Mouse (Mus musculus) gastrocnemius, postnatal 10 days (tissue): ENCODE data around the gene Zbtb5. TPM values are rescaled to one million over a fixed set of nuclear protein-coding genes. Genes with fewer than 3 reads are reported as not detected.
"Not testable (repeated sequence)": the region's sequence is repeated elsewhere in the genome, so short reads cannot be mapped to it uniquely, and the experiment has no call there.

Experiments
- DNase-seq: peaks from one replicate; pipeline ENCODE4 v3.0.0; 2021; ENCODE audit warnings: mixed read lengths
- long read RNA-seq, 2 experiments: library from polyadenylated mRNA; stranded (forward); transcript quantifications; one replicate each; pipeline ENCODE4 v2.0.0; 2021
- total RNA-seq, 2 experiments: library from RNA; stranded (reverse); gene quantifications; 2 replicates each; pipeline ENCODE4 v1.2.3; 2021

Gene Zbtb5
- total RNA-seq = 1 to 10 TPM; 8.2 to 9.3 TPM
- long read RNA-seq, experiment 1, full-length matches to known transcripts = 4 of 7 reads
- long read RNA-seq, experiment 1, partial matches to known transcripts = 1 of 7 reads
- long read RNA-seq, experiment 1, other reads (novel, unspliced or antisense) = 2 of 7 reads
- long read RNA-seq, experiment 2, full-length matches to known transcripts = 6 of 7 reads
- long read RNA-seq, experiment 2, partial matches to known transcripts = 1 of 7 reads
- long read RNA-seq, experiment 2, other reads (novel, unspliced or antisense) = 0 of 7 reads

GRCm38 (mm10) chr4:45012105-45012975 is at the start of gene Zbtb5:
Gene Zbtb5, minus strand, starts transcription at chr4:45012412.
- DNase-seq = peak; percentile 93

- peak; percentile 32 for DNase-seq
Measured at GRCm38 (mm10) chr4:45055451-45055850, 43.2 kb upstream of the Zbtb5 start.

- no peak for DNase-seq
Measured at GRCm38 (mm10) chr4:45054862-45055261, 42.6 kb upstream of the Zbtb5 start.

GRCm38 (mm10) chr4:45047956-45048355 is 35.7 kb upstream of the Zbtb5 start:
- no peak for DNase-seq

- no peak for DNase-seq
Measured at GRCm38 (mm10) chr4:45047286-45047887, 35.2 kb upstream of the Zbtb5 start.

- no peak for DNase-seq
Measured at GRCm38 (mm10) chr4:45046679-45047078, 34.5 kb upstream of the Zbtb5 start.

- no peak for DNase-seq
Measured at GRCm38 (mm10) chr4:45040795-45041194, 28.6 kb upstream of the Zbtb5 start.

GRCm38 (mm10) chr4:45039546-45039945 is 27.3 kb upstream of the Zbtb5 start:
- not testable (repeated sequence) for DNase-seq

GRCm38 (mm10) chr4:45038879-45039278 is 26.7 kb upstream of the Zbtb5 start:
- not testable (repeated sequence) for DNase-seq

- DNase-seq = no peak
Measured at GRCm38 (mm10) chr4:45037455-45038410, 25.5 kb upstream of the Zbtb5 start.

GRCm38 (mm10) chr4:45036571-45036970 is 24.4 kb upstream of the Zbtb5 start:
- DNase-seq = no peak

GRCm38 (mm10) chr4:45036048-45036447 is 23.8 kb upstream of the Zbtb5 start:
- DNase-seq = no peak

- no peak for DNase-seq
Measured at GRCm38 (mm10) chr4:45034693-45035628, 22.7 kb upstream of the Zbtb5 start.

- no peak for DNase-seq
Measured at GRCm38 (mm10) chr4:45032586-45032985, 20.4 kb upstream of the Zbtb5 start.

GRCm38 (mm10) chr4:45026459-45026858 is 14.2 kb upstream of the Zbtb5 start:
- DNase-seq = no peak

GRCm38 (mm10) chr4:45019009-45019408 is 6.8 kb upstream of the Zbtb5 start:
- no peak for DNase-seq

- DNase-seq = peak; percentile 87
Measured at GRCm38 (mm10) chr4:45018452-45018980, 6.3 kb upstream of the Zbtb5 start, which contains the start of gene Polr1e. Gene Polr1e, plus strand, starts transcription at chr4:45018583.

- DNase-seq = peak; percentile 46
Measured at GRCm38 (mm10) chr4:45015615-45016014, 3.4 kb upstream of the Zbtb5 start.

GRCm38 (mm10) chr4:45013537-45013936 is 1.3 kb upstream of the Zbtb5 start:
- DNase-seq = no peak

GRCm38 (mm10) chr4:45013031-45013431 is 819 bp upstream of the Zbtb5 start:
- no peak for DNase-seq
